Comparison of ENCODE assay signal across 19 mouse cellular contexts in the genomic region with DNA sequence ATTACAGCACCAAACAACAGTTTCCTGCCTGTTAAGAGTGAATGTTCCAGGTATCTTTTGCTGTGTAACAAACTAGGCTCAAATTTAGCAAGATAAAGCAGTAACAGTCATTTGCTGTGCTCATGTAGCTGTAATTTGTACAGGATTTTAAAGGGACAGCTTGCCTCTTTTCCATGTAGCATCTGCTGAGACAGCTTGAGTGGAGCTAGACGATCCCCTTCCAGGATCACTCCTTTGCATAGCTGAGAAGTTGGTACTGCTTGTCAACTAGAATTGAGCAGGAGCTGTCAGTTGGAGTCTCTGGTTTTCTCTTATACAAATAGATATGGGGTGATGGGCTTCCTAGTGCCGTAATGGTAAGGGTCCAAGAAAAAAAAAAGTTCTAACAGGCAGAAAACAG.
DNase-seq lines count a peak whose midpoint lies in the region; TF ChIP-seq lines count a peak whose summit lies in the region.
"Had no signal": no experiment of that assay in that cellular context is flagged by ENCODE, and none has a peak within 500 bp of the region (broad histone marks: within the 10 kb centered on the region; RNA-seq: fewer than 3 reads in every experiment).

No protein-coding gene starts in this region.

- no peak overlapping the region for H3K4me3 ChIP-seq in gastrocnemius, adult 2 months
- H3K4me3 ChIP-seq: embryonic facial prominence, embryonic 13.5 days; heart, embryonic 15.5 days; hindbrain, embryonic 15.5 days; kidney, embryonic 15.5 days; limb, embryonic 15.5 days; liver, embryonic 15.5 days had no signal

- no peak for TF ChIP-seq CTCF in gastrocnemius, adult 2 months (IDR thresholded peaks at IDR 0.05)
- no peak for TF ChIP-seq CTCF in brain, embryonic 14.5 days (IDR thresholded peaks at IDR 0.05; ENCODE audit: borderline replicate concordance, extremely low read depth, insufficient read depth, insufficient read length)

- no peak for DNase-seq in gastrocnemius, adult 2 months
- no peak for DNase-seq in gastrocnemius, postnatal 36 days
- peak; percentile 69 for DNase-seq in brain, embryonic 14.5 days (ENCODE audit: low read depth)
- DNase-seq in frontal cortex, adult 2 months (ENCODE audit: extremely low spot score in 1 of 2, low spot score in 1 of 2): peak; percentile 2 to 25
- peak; percentile 81 for DNase-seq in layer of hippocampus, adult 9-11 months
- no peak for DNase-seq in thymus, adult 18-20 months
- DNase-seq in ovary, adult 18-20 months (ENCODE audit: low spot score): no peak
- no peak for DNase-seq in T-cell, adult 2 months (ENCODE audit: low spot score)
- DNase-seq: B cell, adult 2 months; cerebellum, postnatal 10 days; gastrocnemius, postnatal 10 days; heart, adult 18-20 months; heart, postnatal 4 days had no signal

- intact Hi-C loops in gastrocnemius, adult 2 months (cut with DNase I): no loop called here
- intact Hi-C loops in gastrocnemius, postnatal 36 days (cut with DNase I): no loop called here

- TF ChIP-seq POLR2A in brain, embryonic 14.5 days (IDR thresholded peaks at IDR 0.05; ENCODE audit: borderline replicate concordance, extremely low read depth, insufficient read depth, insufficient read length, poor library complexity, severe bottlenecking): no peak

- peak overlapping the region; percentile 5; the same call in 1 of the 2 replicates for H3K27ac ChIP-seq in gastrocnemius, adult 2 months
- H3K27ac ChIP-seq: embryonic facial prominence, embryonic 13.5 days; heart, embryonic 15.5 days; hindbrain, embryonic 15.5 days; kidney, embryonic 15.5 days; limb, embryonic 15.5 days; liver, embryonic 15.5 days had no signal

Comparison
In these comparisons a context has a peak if more than half of its experiments do, and no peak if none do; other contexts are left out.
1. DNase-seq: peak in brain, embryonic 14.5 days (single experiment), frontal cortex, adult 2 months (2 of 2) and layer of hippocampus, adult 9-11 months (single experiment); none in gastrocnemius, adult 2 months (single experiment), gastrocnemius, postnatal 36 days (0 of 2), thymus, adult 18-20 months (0 of 2), ovary, adult 18-20 months (single experiment) and T-cell, adult 2 months (single experiment).